Mouse (Mus musculus): ENCODE data around the gene Gm21762. TPM values are rescaled to one million over a fixed set of nuclear protein-coding genes. Genes with fewer than 3 reads are reported as not detected.
"Not testable (repeated sequence)": the region's sequence is repeated elsewhere in the genome, so short reads cannot be mapped to it uniquely, and the experiment has no call there.

The Gm21762 gene
- polyA plus RNA-seq, 1 experiment from 2014 or later, result not detected

GRCm38 (mm10) chr13:120172133-120172532, 43.6 kb downstream of the Gm21762 start, which contains the start of gene Gm21818:
TSS of gene Gm21818 (plus strand) at chr13:120172433.
- not testable (repeated sequence) for H3K9ac ChIP-seq; H3K27me3 ChIP-seq; H3K4me2 ChIP-seq; H3K27ac ChIP-seq; H3K36me3 ChIP-seq; ATAC-seq (ENCODE audit: borderline replicate concordance, extremely low read depth, low FRiP score, low TSS enrichment); H3K4me3 ChIP-seq; H3K4me1 ChIP-seq; H3K9me3 ChIP-seq
- WGBS, result 69% methylated on average over 4 of the region's 4 CpGs

- not testable (repeated sequence) for H3K36me3 ChIP-seq
- WGBS, result 55% methylated on average over 5 of the region's 5 CpGs
These were observed 47.4 kb downstream of the Gm21762 start for GRCm38 (mm10) chr13:120168301-120168700.

More at GRCm38 (mm10) chr13:120168301-120168700, 47.4 kb downstream of the Gm21762 start:
- H3K27me3 ChIP-seq; H3K27ac ChIP-seq; H3K4me3 ChIP-seq; H3K4me2 ChIP-seq; H3K9me3 ChIP-seq; H3K4me1 ChIP-seq; H3K9ac ChIP-seq; ATAC-seq (ENCODE audit: borderline replicate concordance, extremely low read depth, low FRiP score, low TSS enrichment): not testable (repeated sequence)

Other genes with a start within 250 kb of the Gm21762 start
- gene Gm36079, start 188.9 kb downstream of the Gm21762 start, polyA plus RNA-seq (2015; fragmentation: Nextera tagmentation; extraction: Ambion mirVana), result not detected in 2 replicates
- not detected in 2 replicates for gene Gm21188, start 163.8 kb downstream of the Gm21762 start, polyA plus RNA-seq (2015; fragmentation: Nextera tagmentation; extraction: Ambion mirVana)
- not detected in 2 replicates for gene Gm20767, start 75.7 kb downstream of the Gm21762 start, polyA plus RNA-seq (2015; fragmentation: Nextera tagmentation; extraction: Ambion mirVana)
- gene Gm21818, start 43.5 kb downstream of the Gm21762 start, polyA plus RNA-seq (2015; fragmentation: Nextera tagmentation; extraction: Ambion mirVana), result not detected in 2 replicates
- gene Gm21731, start 23.2 kb upstream of the Gm21762 start, polyA plus RNA-seq (2015; fragmentation: Nextera tagmentation; extraction: Ambion mirVana), result not detected in 2 replicates
- gene AF067061, start 47.2 kb upstream of the Gm21762 start, polyA plus RNA-seq (2015; fragmentation: Nextera tagmentation; extraction: Ambion mirVana), result not detected in 2 replicates
- gene BC147527, start 84.4 kb upstream of the Gm21762 start, polyA plus RNA-seq (2015; fragmentation: Nextera tagmentation; extraction: Ambion mirVana), result 0.59 and 0.76 TPM in 2 replicates
- gene Tcstv3, start 100.9 kb upstream of the Gm21762 start, polyA plus RNA-seq (2015; fragmentation: Nextera tagmentation; extraction: Ambion mirVana), result not detected in 2 replicates